Mouse (Mus musculus): ENCODE data around the gene Cry2.

DNA sequence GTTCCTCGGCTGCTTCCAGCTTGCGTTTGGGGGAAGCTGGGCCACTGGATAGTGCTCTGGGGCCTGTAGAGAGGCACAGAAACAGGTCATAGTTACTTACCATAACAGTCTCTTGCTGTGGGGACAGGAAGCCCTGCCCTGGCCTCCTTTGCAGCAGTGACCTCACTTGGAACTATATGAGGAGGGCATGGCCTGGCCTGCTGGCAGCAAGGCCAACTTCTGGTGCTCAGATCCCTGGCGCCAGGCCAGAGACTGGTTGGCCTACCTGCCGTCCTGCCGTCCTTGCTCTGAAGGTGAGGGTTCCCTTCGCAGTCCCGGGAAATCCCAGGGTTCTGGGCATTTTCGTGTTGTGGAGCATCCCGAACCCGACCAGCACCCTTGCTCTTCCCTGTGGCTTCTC, 22.1 kb downstream of the Cry2 start:
- TF ChIP-seq POLR2A (IDR thresholded peaks at IDR 0.05; ENCODE audit: borderline replicate concordance, control insufficient read depth, low read depth, low read length) = no peak
- no peak for TF ChIP-seq CTCF (IDR thresholded peaks at IDR 0.05; ENCODE audit: control insufficient read depth, insufficient read depth, low read length)
